Mouse (Mus musculus) splenic B cell, adult 2 months (primary cell): Measurements from ENCODE around the gene Ogdh.

Experiments
- DNase-seq: peaks from one replicate; pipeline ENCODE4 v3.0.0-alpha.2; 2011; ENCODE audit warnings: low read depth, low spot score
- H3K27me3 ChIP-seq: 2 replicates; pipeline ENCODE4 v1.6.1; 2012; ENCODE audit warnings: mild to moderate bottlenecking, low read length, moderate library complexity, mixed read lengths; ENCODE audit not compliant: control insufficient read depth, poor library complexity, insufficient read depth, severe bottlenecking
- H3K36me3 ChIP-seq: 2 replicates; pipeline ENCODE4 v1.6.1; 2012; ENCODE audit warnings: mild to moderate bottlenecking, low read length, moderate library complexity, mixed read lengths; ENCODE audit not compliant: control insufficient read depth, poor library complexity, insufficient read depth, severe bottlenecking

Gene Ogdh

GRCm38 (mm10) chr11:6319374-6319773, 27.9 kb downstream of the Ogdh start:
- Histone ChIP-seq H3K27me3 (no peaks in the 10 kb centered on the region), H3K36me3 (peaks cover 9% of the 10 kb centered on the region; the same call in 1 of the 2 replicates)
- no peak for DNase-seq

- Histone ChIP-seq H3K36me3 (peaks cover 11% of the 10 kb centered on the region; the same call in 1 of the 2 replicates), H3K27me3 (no peaks in the 10 kb centered on the region)
- no peak for DNase-seq
These were observed 30.7 kb downstream of the Ogdh start for GRCm38 (mm10) chr11:6322086-6322485.

- Histone ChIP-seq H3K27me3 (no peaks in the 10 kb centered on the region), H3K36me3 (peaks cover 7% of the 10 kb centered on the region; the same call in 1 of the 2 replicates)
- DNase-seq, result no peak
These were observed 31.9 kb downstream of the Ogdh start for GRCm38 (mm10) chr11:6323348-6323747.

- Histone ChIP-seq H3K27me3 (no peaks in the 10 kb centered on the region), H3K36me3 (peaks cover 9% of the 10 kb centered on the region)
- DNase-seq, result no peak
These were observed 39.8 kb downstream of the Ogdh start for GRCm38 (mm10) chr11:6331256-6331655.

- Histone ChIP-seq H3K36me3 (peaks cover 9% of the 10 kb centered on the region), H3K27me3 (no peaks in the 10 kb centered on the region)
- DNase-seq, result no peak
These were observed 41.2 kb downstream of the Ogdh start for GRCm38 (mm10) chr11:6332606-6333005.

GRCm38 (mm10) chr11:6333403-6333802, 42.0 kb downstream of the Ogdh start:
- no peak for DNase-seq
- Histone ChIP-seq H3K36me3 (peaks cover 9% of the 10 kb centered on the region), H3K27me3 (no peaks in the 10 kb centered on the region)

- DNase-seq, result no peak
- H3K36me3 ChIP-seq, result peaks cover 9% of the 10 kb centered on the region
- H3K27me3 ChIP-seq, result no peaks in the 10 kb centered on the region
These were observed 43.9 kb downstream of the Ogdh start for GRCm38 (mm10) chr11:6335321-6335720.

GRCm38 (mm10) chr11:6336689-6337088, 45.3 kb downstream of the Ogdh start:
- no peak for DNase-seq
- no peaks in the 10 kb centered on the region for H3K27me3 ChIP-seq
- peaks cover 13% of the 10 kb centered on the region for H3K36me3 ChIP-seq

DNA sequence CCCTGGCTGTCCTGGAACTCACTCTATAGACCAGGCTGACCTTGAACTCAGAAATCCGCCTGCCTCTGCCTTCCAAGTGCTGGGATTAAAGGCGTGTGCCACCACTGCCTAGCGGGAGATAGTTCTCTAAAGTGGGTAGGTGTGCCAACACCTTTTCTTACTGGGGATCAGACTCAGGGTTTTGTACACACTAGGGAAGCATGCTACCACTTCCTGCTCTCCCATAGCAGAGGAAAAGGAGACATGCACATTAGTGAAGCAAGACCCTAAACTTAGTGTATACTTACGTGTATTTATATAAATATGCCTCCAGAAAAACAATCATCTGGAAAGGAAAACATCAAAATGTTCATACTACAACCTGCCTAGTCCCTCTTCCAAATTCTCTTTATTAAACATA, 54.5 kb downstream of the Ogdh start:
- Histone ChIP-seq H3K36me3 (peaks cover 19% of the 10 kb centered on the region), H3K27me3 (no peaks in the 10 kb centered on the region)
- no peak for DNase-seq

- Histone ChIP-seq H3K36me3 (peaks cover 21% of the 10 kb centered on the region), H3K27me3 (no peaks in the 10 kb centered on the region)
- no peak for DNase-seq
These were observed 55.5 kb downstream of the Ogdh start for GRCm38 (mm10) chr11:6346966-6347365.

DNA sequence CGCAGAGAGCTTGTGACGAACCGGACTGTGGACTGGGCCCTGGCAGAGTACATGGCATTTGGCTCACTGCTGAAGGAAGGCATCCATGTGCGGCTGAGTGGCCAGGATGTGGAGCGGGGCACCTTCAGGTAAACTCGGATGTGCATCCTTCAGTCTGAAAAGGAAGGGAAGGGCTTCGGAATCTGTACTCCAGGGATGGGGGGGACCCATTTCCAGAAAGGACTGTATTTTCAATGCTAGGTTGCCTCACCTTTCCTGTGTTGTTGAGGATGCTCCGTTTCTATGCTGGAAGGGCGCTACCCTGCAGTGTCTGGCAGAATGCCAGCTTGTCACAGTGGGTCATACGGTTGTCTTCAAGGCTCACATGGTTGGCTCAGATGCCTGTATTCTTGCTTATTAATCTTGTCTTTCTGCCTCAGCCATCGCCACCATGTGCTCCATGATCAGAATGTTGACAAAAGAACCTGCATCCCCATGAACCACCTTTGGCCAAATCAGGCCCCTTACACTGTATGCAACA, 57.3 kb downstream of the Ogdh start:
- H3K27me3 ChIP-seq, result no peaks in the 10 kb centered on the region
- no peak for DNase-seq
- peaks cover 19% of the 10 kb centered on the region for H3K36me3 ChIP-seq

GRCm38 (mm10) chr11:6349586-6349985, 58.2 kb downstream of the Ogdh start:
- H3K27me3 ChIP-seq, result no peaks in the 10 kb centered on the region
- DNase-seq, result no peak
- H3K36me3 ChIP-seq, result peaks cover 21% of the 10 kb centered on the region

GRCm38 (mm10) chr11:6355106-6355505, 63.7 kb downstream of the Ogdh start:
- no peaks in the 10 kb centered on the region for H3K27me3 ChIP-seq
- DNase-seq, result no peak
- H3K36me3 ChIP-seq, result peaks cover 4% of the 10 kb centered on the region; the same call in 1 of the 2 replicates

DNA sequence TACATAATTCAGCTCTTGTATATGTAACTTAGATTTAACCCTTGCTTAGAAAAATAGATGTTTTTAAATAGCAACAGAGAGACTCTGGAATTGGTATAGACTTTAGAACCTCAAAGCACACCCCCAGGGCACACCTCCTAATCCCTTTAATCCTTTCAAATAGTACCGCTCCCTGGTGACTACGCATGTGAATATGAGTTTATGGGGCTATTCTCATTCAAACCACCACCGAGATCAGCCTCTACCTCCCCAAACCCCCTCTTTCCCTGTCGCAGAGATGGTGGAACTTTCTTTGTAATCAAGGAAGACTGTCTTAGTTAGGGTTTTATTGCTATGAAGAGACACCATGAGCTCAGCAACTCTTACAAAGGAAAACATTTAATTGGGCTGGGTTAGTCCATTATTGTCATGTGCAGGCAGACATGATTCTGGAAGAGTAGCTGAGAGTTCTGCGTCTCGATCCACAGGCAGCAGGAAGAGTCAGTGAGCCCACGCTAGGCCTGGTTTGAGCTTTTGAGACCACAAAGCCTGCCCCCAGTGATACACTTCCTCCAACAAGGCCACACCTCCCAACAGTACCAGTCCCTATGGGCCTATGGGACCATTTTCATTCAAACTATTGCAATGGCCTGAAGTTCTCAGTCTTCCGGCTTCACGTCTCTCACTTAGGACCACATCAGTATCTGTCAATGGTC, 73.3 kb downstream of the Ogdh start:
- DNase-seq, result no peak

DNA sequence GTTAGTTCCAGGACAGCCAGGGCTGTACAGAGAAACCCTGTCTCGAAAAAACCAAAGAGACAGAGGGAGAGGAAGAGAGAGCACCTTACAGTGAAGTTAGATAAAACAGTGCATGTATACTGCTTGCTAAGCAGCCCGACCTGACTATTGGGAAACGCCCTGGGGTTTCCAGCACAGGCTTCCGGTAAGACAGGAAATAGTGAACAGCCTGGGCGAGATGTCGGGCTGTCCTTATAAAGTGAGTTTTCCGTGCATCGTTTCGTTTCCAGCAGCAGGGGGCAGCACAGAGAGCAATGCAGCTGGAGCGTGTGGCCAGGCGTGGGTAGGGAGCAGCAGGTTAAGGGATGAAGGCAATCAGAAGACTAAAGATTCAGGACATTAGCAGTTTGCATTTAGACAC, 74.5 kb downstream of the Ogdh start:
- peak; percentile 89 for DNase-seq
- Histone ChIP-seq H3K27me3 (no peaks in the 10 kb centered on the region), H3K36me3 (no peaks in the 10 kb centered on the region)

More for the DNA sequence above, 73.3 kb downstream of the Ogdh start:
- Histone ChIP-seq H3K27me3 (no peaks in the 10 kb centered on the region), H3K36me3 (no peaks in the 10 kb centered on the region)

- Histone ChIP-seq H3K27me3 (no peaks in the 10 kb centered on the region), H3K36me3 (no peaks in the 10 kb centered on the region)
- DNase-seq, result no peak
These were observed 75.0 kb downstream of the Ogdh start for GRCm38 (mm10) chr11:6366434-6366833.
